Mouse (Mus musculus) adrenal gland, adult 18-20 months (tissue): ENCODE measurements around the gene Usp29. TPM values are rescaled to one million over a fixed set of nuclear protein-coding genes. Genes with fewer than 3 reads are reported as not detected.
A peak's percentile ranks its signal among the peaks of the same experiment; 100 is the strongest.

Experiments used
- DNase-seq, 2 experiments: peaks; one replicate each; pipeline ENCODE4 v3.0.0; 2021 to 2022; ENCODE audit warnings: low spot score in 2 of 2
- long read RNA-seq, 2 experiments: library from polyadenylated mRNA; stranded (forward); transcript quantifications; one replicate each; pipeline ENCODE4 v2.0.0; 2021
- total RNA-seq, 2 experiments: library from RNA; stranded (reverse); gene quantifications; 1 replicate in 1 of 2; 2 replicates in 1 of 2; pipeline ENCODE4 v1.2.3; 2021

Gene Usp29
- total RNA-seq = 1 to 10 TPM in 1 of 2 experiments, under 1 TPM in 1; 0.80 to 1.4 TPM
- long read RNA-seq, experiment 1, partial matches to known transcripts = 0 of 1 reads
- long read RNA-seq, experiment 1, other reads (novel, unspliced or antisense) = 1 of 1 reads
- long read RNA-seq, experiment 2, partial matches to known transcripts = 0 of 1 reads
- long read RNA-seq, experiment 2, other reads (novel, unspliced or antisense) = 1 of 1 reads

DNA sequence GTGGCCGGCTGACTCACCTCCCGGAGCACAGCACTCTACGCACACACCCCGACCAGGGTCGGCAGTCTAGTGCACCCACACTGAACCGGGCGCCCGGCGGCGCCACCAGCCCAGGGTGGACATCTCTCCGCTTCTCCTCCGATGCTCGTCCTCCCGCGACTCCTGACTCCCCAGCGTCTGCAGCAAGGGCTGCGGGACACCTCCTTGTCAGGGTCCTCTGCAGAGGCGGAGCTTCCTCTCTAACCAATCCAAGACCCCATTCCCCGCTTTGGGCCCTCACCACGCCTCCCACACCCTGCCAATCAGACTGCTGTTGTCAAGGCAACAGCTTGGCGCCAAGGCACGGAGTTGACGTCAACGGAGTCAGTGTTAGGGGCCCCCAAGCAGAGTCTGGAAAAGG, at the start of gene Usp29, which contains the start of gene Peg3:
TSS of gene Usp29 (plus strand) at position 338 of the 400 bp plus-strand sequence.
TSS of gene Peg3 (minus strand) at position 191 of the 400 bp plus-strand sequence.
- DNase-seq = peak; percentile 46 to 57

DNA sequence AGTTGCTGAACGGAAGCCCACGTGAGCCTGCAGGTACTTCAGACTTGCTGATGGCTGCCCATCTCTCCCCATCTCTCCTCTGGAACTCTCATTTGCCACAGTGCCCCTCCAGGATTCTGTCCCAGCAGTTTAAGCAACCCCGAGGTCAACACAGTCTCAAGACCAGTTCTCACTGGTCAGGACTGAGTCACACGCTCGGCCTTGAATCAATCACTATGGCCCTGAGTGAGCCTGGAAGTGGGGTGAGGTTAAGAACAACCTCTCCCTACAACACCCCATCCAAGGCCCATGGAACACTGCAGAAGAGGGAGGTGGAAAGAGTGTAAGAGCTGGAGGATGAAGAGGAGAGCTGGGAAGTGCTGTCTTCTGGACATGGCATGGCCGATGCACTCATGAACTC, 44.9 kb upstream of the Usp29 start:
- DNase-seq = peak in 1 of 2 experiments; percentile 26

DNA sequence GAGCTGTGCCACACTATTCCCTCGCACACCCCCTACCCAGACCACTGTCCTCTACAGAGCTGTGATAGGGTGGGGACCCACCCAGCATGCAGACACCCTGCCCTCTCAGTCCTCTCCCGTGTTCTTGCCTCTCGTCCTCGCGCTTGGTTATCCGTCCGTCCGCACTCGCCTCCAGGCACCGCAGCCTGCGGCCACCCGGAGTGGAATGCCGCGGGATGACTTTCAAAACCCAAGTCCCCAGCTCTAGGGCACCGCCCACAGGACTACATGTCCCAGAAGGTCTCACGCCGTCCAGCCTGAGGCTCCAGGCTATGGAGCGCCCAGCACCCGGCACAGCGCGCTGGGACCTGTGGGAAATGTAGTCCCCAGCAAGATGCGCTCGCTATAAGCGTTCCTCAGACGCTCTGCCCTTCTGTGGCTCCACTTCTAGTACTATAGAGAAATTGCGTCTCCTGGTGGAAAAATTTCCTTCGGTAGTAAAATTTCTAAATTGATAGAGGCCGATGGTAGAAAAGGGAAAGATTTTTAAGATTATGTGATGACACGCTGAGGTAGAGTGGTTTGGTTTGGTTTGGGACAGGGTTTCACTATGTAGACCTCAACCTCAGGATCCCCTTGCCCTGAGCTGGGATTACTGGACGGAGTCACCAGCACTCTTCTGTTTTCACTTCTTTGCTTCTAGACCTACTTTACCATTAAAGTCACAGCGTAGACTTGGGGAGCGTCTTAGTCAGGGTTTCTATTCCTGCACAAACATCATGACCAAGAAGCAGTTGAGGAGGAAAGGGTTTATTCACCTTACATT, 33.9 kb upstream of the Usp29 start, which contains the start of gene Zim1:
TSS of gene Zim1 (minus strand) at position 210 of the 805 bp plus-strand sequence.
- DNase-seq = peak; percentile 68

DNA sequence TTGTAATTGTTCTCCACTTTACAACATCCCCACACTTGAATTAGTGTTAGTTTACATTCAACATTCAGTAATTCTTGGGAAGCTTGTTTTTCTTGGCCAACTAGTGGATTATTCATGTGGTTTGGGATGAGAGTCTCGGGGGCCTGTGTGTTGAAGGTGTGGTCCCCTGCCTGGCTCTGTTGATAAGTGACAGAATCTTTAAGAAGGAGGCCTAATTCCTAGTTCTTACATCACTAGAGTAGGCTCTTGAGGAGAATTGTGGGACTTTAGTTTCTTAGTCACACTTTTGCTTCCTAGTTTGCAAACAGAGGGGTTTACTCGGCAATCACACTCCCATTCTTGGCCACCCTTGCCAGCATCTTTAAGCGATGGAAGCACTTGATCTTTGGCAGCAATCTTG, 31.1 kb upstream of the Usp29 start:
- DNase-seq = no peak

DNA sequence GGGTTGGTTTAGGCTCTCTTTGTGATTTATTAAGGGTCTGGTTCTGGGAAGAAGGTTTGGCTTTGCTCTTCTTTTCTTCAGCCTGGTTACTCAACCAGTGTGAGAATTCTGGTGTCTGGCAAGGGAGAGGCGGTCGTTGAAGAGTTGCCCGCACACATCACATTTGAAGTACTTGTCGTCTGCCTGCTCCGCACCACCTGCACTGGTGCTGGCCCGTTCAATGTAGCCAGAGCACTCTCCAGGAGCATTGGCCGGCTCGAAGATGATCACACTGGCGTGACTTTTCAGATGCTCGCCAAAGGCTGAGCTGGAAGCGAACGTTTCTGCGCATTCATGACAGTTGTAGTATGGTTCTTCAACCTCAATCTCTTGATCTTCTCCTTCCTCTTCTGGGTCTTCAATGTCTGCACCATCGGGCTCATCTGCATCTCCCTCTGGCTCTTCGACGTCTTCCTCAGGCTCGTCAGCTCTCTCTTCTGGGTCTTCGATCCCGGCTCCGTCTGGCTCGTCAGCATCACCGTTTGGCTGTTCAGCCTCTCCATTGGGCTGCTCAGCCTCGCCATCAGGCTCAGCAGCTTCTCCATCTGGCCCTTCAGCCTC, 22.9 kb upstream of the Usp29 start:
- no peak for DNase-seq

DNA sequence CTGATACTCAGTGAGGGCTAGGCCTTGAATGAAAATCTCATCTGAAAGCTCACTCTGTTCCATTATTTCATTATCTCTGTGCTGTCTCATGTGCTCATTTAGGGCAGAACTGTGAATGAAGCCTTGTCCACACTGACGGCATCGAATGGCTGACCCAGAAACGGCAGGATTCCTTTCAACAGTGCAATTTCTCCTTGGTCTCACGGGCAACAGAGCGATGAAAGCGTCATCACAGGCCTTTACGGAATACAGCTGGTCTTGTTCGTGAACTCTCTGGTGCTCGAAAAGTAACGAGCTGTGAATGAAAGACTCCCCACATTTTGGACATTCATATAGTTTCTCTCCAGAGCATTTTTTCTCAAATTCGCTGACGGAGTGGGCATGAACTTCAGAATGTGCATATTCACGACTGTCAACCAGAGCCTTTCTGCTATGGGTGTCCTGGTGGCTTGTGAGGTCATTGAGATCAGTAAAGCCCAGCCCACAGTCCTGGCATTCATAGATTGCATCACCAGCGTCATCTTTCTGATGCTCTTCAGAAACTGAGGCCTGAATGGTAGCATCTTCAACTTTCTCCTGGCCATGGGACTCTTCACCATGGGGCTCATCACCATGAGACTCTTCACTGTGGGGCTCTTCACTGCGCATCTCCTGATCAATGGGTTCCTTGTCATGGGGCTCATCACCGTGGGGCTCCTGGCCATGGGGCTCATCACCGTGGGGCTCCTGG, 21.8 kb upstream of the Usp29 start:
- DNase-seq = no peak

DNA sequence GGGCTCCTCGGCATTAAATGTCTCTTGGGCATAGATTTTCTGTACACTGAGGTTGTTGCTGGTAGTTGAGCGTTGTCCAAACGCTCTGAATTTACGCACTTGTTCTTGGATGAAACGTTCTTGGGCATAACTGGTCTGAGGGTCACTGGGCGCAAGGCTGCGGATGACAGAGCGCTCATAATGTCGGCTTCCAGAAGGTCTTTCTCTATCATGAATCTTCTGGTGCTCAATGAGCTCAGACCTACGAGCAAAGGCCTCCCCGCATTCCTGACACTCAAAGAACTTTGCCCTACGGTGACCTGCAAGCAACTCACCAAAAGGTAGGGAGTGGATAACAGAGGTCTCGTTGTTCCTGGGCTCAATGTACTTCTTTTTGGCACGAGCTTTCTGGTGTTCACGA, 21.0 kb upstream of the Usp29 start:
- no peak for DNase-seq

DNA sequence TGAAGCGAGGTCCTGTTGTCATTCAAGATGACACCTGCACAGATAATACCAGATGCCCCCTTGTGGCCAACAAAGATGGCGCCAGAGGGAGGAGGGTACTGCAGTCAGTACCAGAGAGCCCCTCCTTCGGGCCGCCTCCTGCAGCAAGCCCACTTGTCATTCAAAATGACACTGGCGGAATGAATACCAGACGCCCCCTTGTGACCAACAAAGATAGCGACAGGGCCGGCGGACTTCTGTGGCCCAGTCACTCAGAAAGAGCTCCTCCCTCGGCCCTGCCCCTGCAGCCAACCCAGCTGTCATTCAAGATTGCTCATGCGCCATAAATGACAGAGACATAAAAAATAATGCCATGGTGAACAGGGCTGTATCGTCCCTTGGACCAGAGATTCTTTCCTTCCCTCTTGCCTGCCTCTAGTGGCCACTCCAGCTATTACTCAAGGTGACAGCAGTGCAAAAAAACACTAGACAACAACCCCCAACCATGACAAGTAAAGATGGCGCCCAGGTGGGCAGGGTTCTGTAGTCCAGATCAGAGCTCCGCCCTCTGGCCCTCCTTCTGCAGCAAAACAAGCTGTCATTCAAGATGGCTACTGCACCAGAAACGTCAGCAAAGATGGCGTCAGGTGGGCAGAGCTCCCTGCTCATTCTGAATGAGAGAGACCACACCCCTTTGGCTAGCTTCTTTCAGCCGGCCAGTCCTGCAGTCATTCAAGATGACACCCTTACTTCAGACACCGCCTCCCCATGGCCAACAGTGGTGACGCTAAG, 2.8 kb upstream of the Usp29 start:
- DNase-seq = peak; percentile 41 to 44

DNA sequence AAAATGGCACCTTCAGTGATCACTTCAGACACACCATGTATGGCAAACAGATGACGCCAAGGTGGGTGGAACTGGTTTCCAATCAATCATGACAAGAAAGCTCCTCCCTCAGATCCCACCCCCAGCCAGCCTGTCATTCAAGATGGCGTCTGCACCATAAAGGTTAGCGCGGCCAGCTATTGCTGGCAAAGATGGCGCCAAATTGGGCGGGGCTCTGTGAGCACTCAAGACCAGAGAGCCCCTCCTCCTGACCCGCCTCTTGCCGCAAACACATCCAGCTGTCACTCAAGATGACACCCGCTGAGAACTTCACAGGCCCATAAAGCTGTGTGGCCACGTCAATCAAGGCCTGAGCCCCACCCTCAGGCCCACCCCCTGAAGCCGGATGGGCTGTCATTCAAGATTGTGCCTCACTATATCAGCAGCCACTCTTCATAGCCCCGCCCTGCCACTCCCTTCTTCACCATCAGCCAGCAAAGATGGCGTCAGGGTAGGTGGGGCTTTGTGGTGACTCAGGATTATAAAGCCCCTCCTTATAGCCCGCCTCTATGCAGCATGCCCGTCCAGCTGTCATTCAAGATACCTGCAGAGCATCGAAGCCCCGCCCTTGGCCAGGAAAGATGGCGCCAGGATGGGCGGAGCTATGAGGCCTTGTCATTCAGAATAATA, 2.0 kb upstream of the Usp29 start:
- DNase-seq = peak; percentile 63 to 68

DNA sequence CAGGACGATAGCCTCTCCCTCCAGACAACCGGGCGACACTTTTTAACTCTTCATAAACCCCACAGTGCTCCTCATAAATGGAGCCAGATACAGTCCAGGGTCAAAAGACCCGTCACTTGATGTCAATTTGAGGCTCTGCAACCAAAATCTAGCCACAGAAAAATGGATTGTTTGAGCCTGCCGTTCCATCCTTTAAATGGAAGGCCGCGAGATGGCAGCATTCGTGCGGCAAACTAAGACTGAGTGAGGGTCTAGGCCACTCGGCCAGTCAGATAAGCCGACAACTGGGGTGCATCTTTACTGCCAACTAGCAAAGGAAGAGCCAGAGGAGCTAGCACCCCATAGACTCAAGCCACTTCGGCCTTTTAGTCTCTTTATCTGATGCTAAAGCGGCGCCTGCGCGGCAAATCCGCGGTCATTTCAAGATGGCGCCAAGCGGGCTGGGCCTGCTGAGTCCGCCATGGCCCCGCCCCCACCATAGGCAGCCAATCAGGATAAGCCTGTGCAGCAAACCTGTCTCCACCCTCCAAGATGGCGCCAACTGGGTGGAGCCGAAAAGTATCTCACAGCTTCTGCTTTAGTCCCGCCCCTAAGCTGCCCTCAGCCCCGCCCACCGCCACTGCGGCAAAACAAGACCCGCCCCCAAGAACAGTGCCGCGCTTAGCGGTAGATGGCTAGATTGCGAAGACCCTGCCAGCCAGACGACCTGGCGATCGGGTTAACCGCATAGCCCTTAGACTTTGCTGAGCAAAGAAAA, 1.1 kb upstream of the Usp29 start:
- peak; percentile 81 to 84 for DNase-seq

DNA sequence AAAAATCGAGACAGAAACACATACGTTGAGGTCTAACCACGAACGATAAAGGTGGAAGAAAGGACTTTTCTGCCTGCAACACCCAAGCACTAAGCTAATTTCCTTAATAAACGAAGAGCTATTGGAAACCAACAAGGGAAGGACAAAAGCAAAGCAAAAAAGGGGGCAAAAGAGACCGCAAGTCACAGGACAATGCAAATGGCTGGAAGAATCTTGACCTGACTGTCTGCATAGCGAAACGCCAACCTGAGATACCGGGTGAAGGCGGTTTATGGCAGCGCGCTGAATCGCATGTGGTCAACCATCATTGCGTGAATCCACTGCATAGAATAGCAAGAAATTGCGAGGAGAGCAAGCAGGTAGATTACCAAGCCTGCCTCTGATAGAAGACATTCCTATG, 423 bp downstream of the Usp29 start:
- DNase-seq = no peak

DNA sequence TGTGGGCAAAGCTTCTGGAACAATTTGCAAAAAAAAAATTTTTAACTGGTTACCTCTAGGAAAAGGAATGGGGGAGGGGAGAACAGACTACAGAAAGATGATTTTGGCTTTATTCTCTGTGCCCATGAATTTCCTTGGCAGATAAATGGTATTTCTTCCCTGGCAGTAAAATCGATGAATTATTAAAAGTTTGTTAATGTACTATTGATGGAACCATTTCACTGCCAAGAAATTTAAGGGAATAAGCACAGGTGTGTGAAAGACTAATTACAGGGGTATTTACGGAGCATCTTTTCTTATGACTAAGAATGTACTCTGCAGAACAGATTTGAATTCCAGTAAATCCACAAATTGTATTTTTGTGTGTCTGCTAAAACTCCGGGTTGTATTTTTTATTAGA, 995 bp downstream of the Usp29 start:
- no peak for DNase-seq

DNA sequence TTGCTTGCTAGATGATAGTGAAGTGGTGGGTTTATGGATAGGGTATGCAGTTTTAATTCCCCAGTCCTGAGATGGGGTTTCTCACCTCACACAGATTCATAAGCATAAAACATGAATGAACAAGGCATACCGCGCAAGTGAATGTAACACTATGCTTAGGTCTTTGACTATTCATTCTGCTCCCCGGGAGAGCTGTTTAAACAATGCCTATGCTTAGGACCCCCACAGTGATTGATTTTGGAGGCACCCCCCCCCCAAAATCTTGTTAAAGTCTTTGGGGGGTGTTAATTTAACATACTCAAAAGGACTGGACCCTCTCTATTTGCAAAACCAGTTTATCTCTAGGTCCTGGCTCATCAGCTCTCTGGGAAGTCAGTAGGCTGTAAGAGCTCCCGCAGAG, 1.6 kb downstream of the Usp29 start:
- no peak for DNase-seq

DNA sequence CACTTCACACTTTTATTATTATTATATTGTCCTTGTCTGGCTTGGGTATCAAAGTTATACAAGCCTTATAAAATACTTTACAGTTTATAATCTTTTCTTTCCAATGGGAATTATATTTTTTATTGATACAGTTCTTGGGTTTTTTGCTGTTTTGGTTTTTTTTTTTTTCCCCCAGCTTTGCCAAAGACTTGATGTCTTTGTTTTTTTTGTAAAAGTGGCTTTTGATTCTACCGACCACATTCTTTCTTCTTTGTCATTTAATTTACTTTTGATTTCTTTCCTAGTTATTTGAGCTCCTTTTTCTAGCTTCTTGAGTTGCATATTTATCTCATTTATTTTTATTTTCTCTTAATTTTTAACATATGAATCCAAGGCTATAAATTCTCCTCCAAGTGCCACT, 5.7 kb downstream of the Usp29 start:
- DNase-seq = no peak

DNA sequence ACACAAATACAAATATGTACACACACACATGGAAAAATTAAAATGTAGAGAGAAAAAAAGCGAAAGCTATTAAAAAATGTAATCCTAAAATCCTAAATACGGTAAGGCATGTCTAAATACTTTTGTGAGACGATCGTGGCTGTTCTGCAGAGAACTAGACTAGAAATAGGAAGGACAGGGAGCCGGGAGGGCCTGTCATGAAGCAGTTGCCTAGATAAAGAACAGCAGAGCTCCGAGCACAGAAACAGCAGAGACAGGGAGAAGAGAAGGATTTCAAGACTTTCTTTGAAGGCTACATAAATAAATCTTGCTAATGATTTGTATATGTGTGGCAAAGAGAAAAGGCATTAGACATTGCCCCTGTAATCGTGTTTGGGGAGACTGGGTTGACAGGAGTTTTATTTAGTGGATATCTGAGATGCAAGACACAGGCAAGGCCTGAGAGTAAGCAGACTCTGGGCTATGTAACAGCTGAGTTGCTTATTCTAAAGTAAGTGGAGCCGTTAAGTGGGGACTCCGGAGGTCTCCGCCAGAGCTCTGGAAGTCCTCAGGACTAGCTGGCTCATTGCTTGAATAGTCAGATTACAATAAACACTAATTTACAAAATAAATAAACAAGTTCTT, 14.0 kb downstream of the Usp29 start:
- DNase-seq = no peak

DNA sequence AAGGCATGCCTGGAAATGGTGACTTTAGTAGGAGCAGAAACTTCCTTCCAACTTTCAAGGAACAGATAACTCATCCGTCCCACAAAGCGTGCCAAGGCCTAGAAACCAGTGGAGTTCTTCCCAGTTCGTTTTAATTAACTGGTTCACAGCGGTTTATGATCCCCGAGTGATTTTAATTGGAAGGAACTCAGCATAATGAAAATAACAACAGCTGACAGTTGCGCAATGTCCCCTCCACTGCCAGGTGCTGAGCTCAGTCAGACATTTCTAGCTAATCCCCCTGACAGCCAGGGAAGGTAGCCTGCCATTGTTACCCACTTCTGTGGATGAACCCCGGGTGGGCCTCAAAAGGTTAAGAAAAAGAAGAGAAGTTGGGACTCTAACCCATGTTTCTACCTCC, 18.8 kb downstream of the Usp29 start:
- no peak for DNase-seq

DNA sequence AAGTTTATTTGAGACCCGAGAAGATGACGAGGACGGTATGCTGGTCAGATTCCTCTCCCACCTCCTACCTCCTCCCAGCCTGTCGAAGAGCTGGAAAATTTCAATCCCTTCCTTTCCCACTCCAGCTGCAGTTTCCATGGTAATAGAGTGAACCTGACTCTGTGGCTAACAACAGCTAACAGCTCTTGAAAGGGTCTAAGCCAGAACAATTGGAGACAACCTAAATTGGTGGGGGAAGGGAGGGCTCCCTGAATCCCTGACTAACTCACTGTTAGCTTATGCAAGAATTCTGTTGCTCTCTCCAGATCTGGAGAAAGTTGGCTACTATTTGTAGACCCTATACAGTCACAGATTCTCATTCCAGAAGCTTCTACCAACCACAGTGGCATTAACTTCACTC, 23.1 kb downstream of the Usp29 start:
- DNase-seq = no peak

DNA sequence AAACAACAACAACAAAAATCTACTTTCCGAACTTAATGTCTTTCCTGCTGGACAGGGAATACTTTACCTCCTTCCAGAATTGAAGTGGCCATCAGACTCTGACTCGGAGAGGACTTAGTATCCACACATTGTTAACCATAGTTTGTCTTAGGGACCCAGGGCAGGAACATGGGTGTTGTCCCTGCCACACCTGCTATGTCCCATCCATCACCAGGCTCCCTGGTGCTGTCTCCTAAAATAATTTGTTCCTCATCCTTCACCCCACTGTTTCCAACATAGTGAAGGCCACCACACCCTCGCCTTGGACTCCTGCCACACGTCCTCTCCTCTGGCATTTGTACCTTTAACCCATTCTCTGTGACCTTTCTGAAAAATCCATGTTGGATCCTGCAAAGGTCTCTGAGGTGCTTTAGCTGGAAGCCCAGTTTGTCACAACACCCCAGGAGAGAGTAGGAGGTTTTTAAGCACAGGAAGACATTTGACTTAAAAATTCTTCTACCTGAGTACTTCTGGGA, 26.5 kb downstream of the Usp29 start:
- no peak for DNase-seq

DNA sequence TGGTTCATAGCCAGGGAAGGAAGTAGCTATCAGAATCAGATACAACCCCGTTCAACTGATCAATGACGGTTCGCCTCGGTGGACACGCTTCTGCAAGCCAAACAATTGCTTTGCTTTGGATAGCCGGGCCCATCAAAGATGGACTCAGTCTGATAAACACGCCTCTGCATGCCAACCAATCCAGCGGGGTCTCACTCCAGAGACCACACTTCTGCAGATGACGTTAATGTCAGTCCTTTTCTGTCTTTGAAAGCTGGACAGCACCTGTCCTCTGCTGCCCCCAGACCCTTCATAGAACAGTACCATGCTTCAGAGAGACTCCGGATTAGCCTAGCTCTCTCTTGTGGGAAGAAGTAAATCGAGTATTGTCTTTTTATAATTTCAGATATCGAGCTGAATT, 29.3 kb downstream of the Usp29 start:
- no peak for DNase-seq
